Mouse (Mus musculus): ENCODE data around the gene Gm10842.
A peak's percentile ranks its signal among the peaks of the same experiment; 100 is the strongest.

Gene Gm10842

GRCm38 (mm10) chr11:105152357-105152899, 5.7 kb downstream of the Gm10842 start:
- DNase-seq (ENCODE audit: extremely low read depth, low read depth) = peak; percentile 69

- no peak for DNase-seq (ENCODE audit: extremely low read depth, low read depth)
Measured at GRCm38 (mm10) chr11:105153068-105153833, 6.6 kb downstream of the Gm10842 start.

- no peak for DNase-seq (ENCODE audit: extremely low read depth, low read depth)
Measured at GRCm38 (mm10) chr11:105155915-105156314, 9.2 kb downstream of the Gm10842 start.

- DNase-seq (ENCODE audit: extremely low read depth, low read depth) = peak; percentile 49
Measured at GRCm38 (mm10) chr11:105156748-105157267, 10.1 kb downstream of the Gm10842 start.

- no peak for DNase-seq (ENCODE audit: extremely low read depth, low read depth)
Measured at GRCm38 (mm10) chr11:105158047-105158446, 11.4 kb downstream of the Gm10842 start.

- no peak for DNase-seq (ENCODE audit: extremely low read depth, low read depth)
Measured at GRCm38 (mm10) chr11:105159673-105160360, 13.1 kb downstream of the Gm10842 start.

- DNase-seq (ENCODE audit: extremely low read depth, low read depth) = no peak
Measured at GRCm38 (mm10) chr11:105161411-105161810, 14.7 kb downstream of the Gm10842 start.

- no peak for DNase-seq (ENCODE audit: extremely low read depth, low read depth)
Measured at GRCm38 (mm10) chr11:105164516-105165510, 18.1 kb downstream of the Gm10842 start.

GRCm38 (mm10) chr11:105166780-105167179, 20.1 kb downstream of the Gm10842 start:
- no peak for DNase-seq (ENCODE audit: extremely low read depth, low read depth)

GRCm38 (mm10) chr11:105178516-105178915, 31.8 kb downstream of the Gm10842 start, which contains the start of gene Tlk2:
TSS of gene Tlk2 (plus strand) at chr11:105178807.
- no peak for DNase-seq (ENCODE audit: extremely low read depth, low read depth)

- no peak for DNase-seq (ENCODE audit: extremely low read depth, low read depth)
Measured at GRCm38 (mm10) chr11:105179523-105179922, 32.8 kb downstream of the Gm10842 start.

GRCm38 (mm10) chr11:105180471-105181091, 33.9 kb downstream of the Gm10842 start:
- no peak for DNase-seq (ENCODE audit: extremely low read depth, low read depth)

GRCm38 (mm10) chr11:105181126-105181637, 34.5 kb downstream of the Gm10842 start:
- peak; percentile 62 for DNase-seq (ENCODE audit: extremely low read depth, low read depth)

- no peak for DNase-seq (ENCODE audit: extremely low read depth, low read depth)
Measured at GRCm38 (mm10) chr11:105181689-105182460, 35.2 kb downstream of the Gm10842 start.

GRCm38 (mm10) chr11:105182461-105182855, 35.8 kb downstream of the Gm10842 start:
- no peak for DNase-seq (ENCODE audit: extremely low read depth, low read depth)

- DNase-seq (ENCODE audit: extremely low read depth, low read depth) = no peak
Measured at GRCm38 (mm10) chr11:105184678-105185077, 38.0 kb downstream of the Gm10842 start.

GRCm38 (mm10) chr11:105192186-105192585, 45.5 kb downstream of the Gm10842 start:
- DNase-seq (ENCODE audit: extremely low read depth, low read depth) = no peak

Data from MEL-GATA-1-ER (cell line).